Mouse (Mus musculus): ENCODE results near the gene Cadps. TPM values are rescaled to one million over a fixed set of nuclear protein-coding genes. Genes with fewer than 3 reads are reported as not detected.

The Cadps gene
- polyA plus RNA-seq, 1 experiment from 2014 or later = 12.1 TPM

DNA sequence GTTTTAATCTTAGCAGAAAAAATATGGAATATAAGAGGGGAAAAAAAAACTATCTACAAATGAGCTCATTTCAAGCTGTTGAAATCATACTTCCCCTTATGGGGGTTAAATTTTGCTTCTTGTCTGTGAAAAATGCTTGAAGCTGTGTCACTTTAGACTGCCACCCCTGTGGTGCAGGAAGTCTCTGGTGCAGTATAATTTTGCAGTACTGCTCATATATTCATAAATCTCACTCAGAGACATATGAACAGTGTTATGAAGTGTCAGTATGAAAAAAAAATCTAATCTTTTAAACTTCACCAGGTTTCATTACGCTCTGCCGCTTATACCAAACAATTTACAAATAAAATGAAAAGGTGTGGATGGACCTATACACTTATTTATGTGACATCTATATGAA, 445.6 kb downstream of the Cadps start:
- Histone ChIP-seq H3K27me3 (ENCODE audit: control insufficient read depth, insufficient read depth, low read length) (peaks cover 16% of the 10 kb centered on the region; the same call in 1 of the 2 replicates), H3K4me1 (replicated peaks; ENCODE audit: control insufficient read depth, insufficient read depth, low read length) (no peaks in the 10 kb centered on the region; the same call in 1 of the 2 replicates), H3K27ac (ENCODE audit: low read depth, low read length) (no peak overlapping the region), H3K9ac (ENCODE audit: low read length) (no peak overlapping the region), H3K4me3 (ENCODE audit: low read depth, low read length) (no peak overlapping the region), H3K9me3 (ENCODE audit: control insufficient read depth, low read length) (no peaks in the 10 kb centered on the region), H3K4me2 (ENCODE audit: low read depth, low read length, severe bottlenecking) (no peak overlapping the region), H3K36me3 (ENCODE audit: control insufficient read depth, insufficient read depth, low read length) (no peaks in the 10 kb centered on the region)
- ATAC-seq (replicated peaks; ENCODE audit: low FRiP score) = no peak
- WGBS = 92% methylated on average over 2 of the region's 2 CpGs
- no peak for DNase-seq (ENCODE audit: low spot score)

DNA sequence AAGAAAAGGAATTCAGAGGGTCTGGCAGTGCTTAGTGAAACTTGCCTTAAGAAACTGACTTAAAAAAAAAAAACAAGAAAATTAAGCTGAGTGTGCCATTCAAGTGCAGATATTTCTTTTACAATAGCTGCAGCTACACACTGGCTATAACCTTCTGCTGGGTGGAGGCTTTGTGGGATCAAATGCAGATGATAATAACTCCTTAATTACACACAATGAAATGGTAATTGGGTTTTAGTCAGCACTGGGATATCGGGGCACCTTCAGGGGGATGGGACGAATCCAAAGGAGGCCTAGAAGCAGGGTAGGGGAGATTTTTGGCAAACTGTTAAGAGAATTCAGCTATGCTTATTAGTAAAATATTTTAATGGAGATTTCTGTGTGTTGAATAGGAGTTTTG, 447.4 kb downstream of the Cadps start:
- no peak overlapping the region for H3K4me3 ChIP-seq (ENCODE audit: low read depth, low read length)
- ATAC-seq (replicated peaks; ENCODE audit: low FRiP score) = no peak
- no peaks in the 10 kb centered on the region; the same call in 1 of the 2 replicates for H3K4me1 ChIP-seq (replicated peaks; ENCODE audit: control insufficient read depth, insufficient read depth, low read length)
- H3K4me2 ChIP-seq (ENCODE audit: low read depth, low read length, severe bottlenecking) = no peak overlapping the region
- H3K9me3 ChIP-seq (ENCODE audit: control insufficient read depth, low read length) = no peaks in the 10 kb centered on the region
- H3K27ac ChIP-seq (ENCODE audit: low read depth, low read length) = no peak overlapping the region
- no peaks in the 10 kb centered on the region for H3K36me3 ChIP-seq (ENCODE audit: control insufficient read depth, insufficient read depth, low read length)
- 20% methylated on average over 2 of the region's 2 CpGs for WGBS
- no peak for DNase-seq (ENCODE audit: low spot score)
- H3K27me3 ChIP-seq (ENCODE audit: control insufficient read depth, insufficient read depth, low read length) = peaks cover 15% of the 10 kb centered on the region
- no peak overlapping the region for H3K9ac ChIP-seq (ENCODE audit: low read length)

DNA sequence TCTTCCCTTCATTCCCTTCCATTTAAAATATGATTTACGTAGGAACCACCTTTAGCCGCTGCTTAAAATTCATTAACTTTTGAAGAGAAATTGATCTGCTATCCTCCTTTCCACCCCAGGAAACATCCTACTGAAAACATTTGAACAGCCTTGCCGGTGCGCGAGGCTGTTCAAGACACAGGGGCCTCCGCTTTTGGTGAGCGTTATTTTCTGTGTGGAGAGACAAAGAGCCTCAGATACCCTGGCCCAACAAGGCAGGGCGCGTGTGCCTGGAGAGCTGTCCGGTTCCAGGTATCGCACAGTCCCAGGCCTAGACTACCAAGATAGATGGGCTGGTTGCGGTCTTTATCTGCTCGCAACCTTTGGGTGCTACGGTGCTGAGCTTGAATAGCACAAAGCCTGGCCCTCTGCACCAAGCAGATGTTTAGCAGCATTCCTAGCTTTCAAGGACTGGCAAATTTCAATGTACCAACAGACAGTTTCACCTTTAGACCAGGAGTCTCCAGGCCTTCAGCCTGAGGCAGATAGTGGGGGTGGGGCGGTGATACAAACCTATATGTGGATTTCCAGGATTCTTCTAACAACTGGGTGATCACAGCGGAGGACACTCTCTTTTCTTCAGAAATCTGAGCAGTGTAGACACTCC, 472.5 kb downstream of the Cadps start:
- Histone ChIP-seq H3K4me2 (ENCODE audit: low read depth, low read length, severe bottlenecking) (no peak overlapping the region), H3K4me3 (ENCODE audit: low read depth, low read length) (no peak overlapping the region), H3K9ac (ENCODE audit: low read length) (no peak overlapping the region), H3K4me1 (replicated peaks; ENCODE audit: control insufficient read depth, insufficient read depth, low read length) (peaks cover 16% of the 10 kb centered on the region; the same call in 1 of the 2 replicates), H3K9me3 (ENCODE audit: control insufficient read depth, low read length) (no peaks in the 10 kb centered on the region), H3K36me3 (ENCODE audit: control insufficient read depth, insufficient read depth, low read length) (no peaks in the 10 kb centered on the region), H3K27me3 (ENCODE audit: control insufficient read depth, insufficient read depth, low read length) (peaks cover 52% of the 10 kb centered on the region), H3K27ac (ENCODE audit: low read depth, low read length) (no peak overlapping the region)
- DNase-seq (ENCODE audit: low spot score) = peak; percentile 53
- no peak for ATAC-seq (replicated peaks; ENCODE audit: low FRiP score)
- 8% methylated on average over 16 of the region's 16 CpGs for WGBS

DNA sequence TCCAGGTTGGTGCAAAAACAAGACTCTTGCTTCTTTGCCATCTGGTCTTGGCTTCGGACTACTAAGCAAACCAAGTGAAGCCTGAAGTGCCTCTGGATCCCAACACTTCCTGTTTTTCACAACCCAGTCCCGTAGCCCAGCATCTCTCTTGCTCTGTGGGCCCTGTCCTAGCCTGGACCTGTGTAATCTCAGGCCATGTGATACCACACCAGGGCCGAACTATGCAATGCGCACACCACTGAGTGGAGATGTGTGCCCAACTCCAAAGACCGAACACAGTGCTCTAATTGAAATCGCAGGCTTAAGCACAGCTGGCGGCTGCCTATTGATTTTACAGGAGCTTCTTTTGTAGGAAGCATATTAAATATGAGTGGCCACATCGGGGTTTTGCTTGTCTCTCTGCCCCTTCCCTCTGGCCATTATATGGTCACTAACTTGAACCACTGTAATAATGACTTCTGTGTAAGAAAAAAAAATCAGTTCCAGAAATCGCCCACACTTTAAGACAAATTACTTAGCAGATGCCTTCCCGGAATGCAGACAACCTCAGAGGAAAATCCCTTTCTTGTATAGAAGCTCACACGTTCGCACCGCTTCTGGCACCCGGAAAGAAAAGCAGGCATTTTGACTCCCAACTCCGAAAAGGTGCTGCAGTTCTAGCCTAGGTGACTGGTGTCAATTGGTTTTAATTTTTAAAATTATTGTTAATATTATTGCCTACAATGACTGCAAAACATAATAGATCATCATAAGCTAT, 473.4 kb downstream of the Cadps start:
- H3K9me3 ChIP-seq (ENCODE audit: control insufficient read depth, low read length) = no peaks in the 10 kb centered on the region
- H3K27ac ChIP-seq (ENCODE audit: low read depth, low read length) = no peak overlapping the region
- no peak overlapping the region for H3K4me3 ChIP-seq (ENCODE audit: low read depth, low read length)
- H3K36me3 ChIP-seq (ENCODE audit: control insufficient read depth, insufficient read depth, low read length) = no peaks in the 10 kb centered on the region
- 4% methylated on average over 15 of the region's 15 CpGs for WGBS
- no peak for ATAC-seq (replicated peaks; ENCODE audit: low FRiP score)
- no peak for DNase-seq (ENCODE audit: low spot score)
- peaks cover 56% of the 10 kb centered on the region for H3K27me3 ChIP-seq (ENCODE audit: control insufficient read depth, insufficient read depth, low read length)
- peaks cover 21% of the 10 kb centered on the region; the same call in 1 of the 2 replicates for H3K4me1 ChIP-seq (replicated peaks; ENCODE audit: control insufficient read depth, insufficient read depth, low read length)
- H3K4me2 ChIP-seq (ENCODE audit: low read depth, low read length, severe bottlenecking) = no peak overlapping the region
- no peak overlapping the region for H3K9ac ChIP-seq (ENCODE audit: low read length)

DNA sequence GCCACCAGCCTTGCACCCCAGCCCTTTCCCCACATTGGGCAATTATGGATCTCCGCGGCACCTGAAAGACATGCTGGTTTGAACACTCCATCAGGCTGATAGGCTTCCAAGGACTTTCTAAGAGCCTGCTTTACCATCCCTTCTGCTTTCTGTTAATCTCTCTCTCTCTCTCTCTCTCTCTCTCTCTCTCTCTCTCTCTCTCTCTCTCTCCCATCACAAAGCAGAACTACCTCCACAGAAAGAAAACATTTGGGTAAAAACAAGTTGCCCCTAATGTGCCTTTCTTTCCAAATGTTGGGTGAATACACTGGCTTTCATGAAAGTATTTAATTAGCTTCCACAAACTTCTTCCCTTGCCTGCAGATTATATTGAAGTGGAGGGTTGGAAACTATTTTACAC, 474.8 kb downstream of the Cadps start, which contains the start of gene Fezf2:
Gene Fezf2 (minus strand): TSS at position 101 of the 400 bp plus-strand sequence.
- peak within 1 kb of the TSS; percentile 60 for H3K4me3 ChIP-seq (ENCODE audit: low read depth, low read length)
- peak within 1 kb of the TSS; percentile 91; the same call in 1 of the 2 replicates for H3K9ac ChIP-seq (ENCODE audit: low read length)
- peak within 1 kb of the TSS; percentile 60 for H3K4me2 ChIP-seq (ENCODE audit: low read depth, low read length, severe bottlenecking)

DNA sequence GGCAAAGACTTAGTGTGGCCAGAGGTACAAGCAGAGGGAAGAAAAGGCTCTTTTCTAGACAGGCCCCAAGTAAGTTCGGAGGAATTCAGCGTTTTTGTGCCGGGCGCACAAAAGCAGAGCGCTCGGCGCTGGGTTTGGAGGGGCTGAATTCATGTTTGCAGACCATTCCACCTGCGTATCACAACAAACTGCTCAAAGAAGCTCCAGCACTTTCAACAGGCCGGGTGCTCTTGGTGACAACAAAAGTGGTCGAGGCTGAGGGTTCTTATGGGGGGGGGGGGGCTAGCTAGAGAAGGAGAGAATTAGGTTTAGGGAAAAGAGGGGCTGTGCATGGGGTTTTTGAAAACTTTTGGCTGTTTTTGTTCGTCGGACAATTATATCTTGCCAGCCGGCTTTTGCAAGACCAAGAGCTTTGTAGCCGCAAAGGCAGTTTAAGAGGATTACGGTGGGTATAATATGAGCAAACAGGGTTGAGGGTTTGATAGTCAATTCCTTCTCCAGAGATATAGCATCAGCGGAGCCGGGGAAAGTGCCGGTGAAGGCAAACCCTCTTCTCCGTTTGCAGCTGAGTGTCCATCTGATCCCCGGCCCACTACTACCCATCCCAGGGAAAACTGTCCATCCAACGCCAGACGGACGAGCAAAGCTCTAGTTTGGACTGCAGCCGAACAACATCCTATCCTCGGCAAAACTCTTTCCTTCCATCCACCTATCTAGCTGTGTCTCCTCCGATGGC, 475.8 kb downstream of the Cadps start:
- under 1% methylated on average over 26 of the region's 26 CpGs for WGBS
- H3K9me3 ChIP-seq (ENCODE audit: control insufficient read depth, low read length) = no peaks in the 10 kb centered on the region
- H3K9ac ChIP-seq (ENCODE audit: low read length) = peak overlapping the region; percentile 91; the same call in 1 of the 2 replicates
- H3K4me3 ChIP-seq (ENCODE audit: low read depth, low read length) = peak overlapping the region; percentile 60
- peaks cover 25% of the 10 kb centered on the region; the same call in 1 of the 2 replicates for H3K4me1 ChIP-seq (replicated peaks; ENCODE audit: control insufficient read depth, insufficient read depth, low read length)
- ATAC-seq (replicated peaks; ENCODE audit: low FRiP score) (peak; percentile 65), DNase-seq (ENCODE audit: low spot score) (peak; percentile 84)
- H3K27ac ChIP-seq (ENCODE audit: low read depth, low read length) = peak overlapping the region; percentile 97
- peak overlapping the region; percentile 60 for H3K4me2 ChIP-seq (ENCODE audit: low read depth, low read length, severe bottlenecking)
- H3K27me3 ChIP-seq (ENCODE audit: control insufficient read depth, insufficient read depth, low read length) = peaks cover 57% of the 10 kb centered on the region
- H3K36me3 ChIP-seq (ENCODE audit: control insufficient read depth, insufficient read depth, low read length) = no peaks in the 10 kb centered on the region

More for the DNA sequence above, 474.8 kb downstream of the Cadps start, which contains the start of gene Fezf2:
- 2% methylated on average over 2 of the region's 2 CpGs for WGBS
- Histone ChIP-seq H3K27me3 (ENCODE audit: control insufficient read depth, insufficient read depth, low read length) (peaks cover 61% of the 10 kb centered on the region), H3K36me3 (ENCODE audit: control insufficient read depth, insufficient read depth, low read length) (no peaks in the 10 kb centered on the region), H3K27ac (ENCODE audit: low read depth, low read length) (peak within 1 kb of the TSS; percentile 97), H3K9me3 (ENCODE audit: control insufficient read depth, low read length) (no peaks in the 10 kb centered on the region), H3K4me1 (replicated peaks; ENCODE audit: control insufficient read depth, insufficient read depth, low read length) (peaks cover 23% of the 10 kb centered on the region; the same call in 1 of the 2 replicates)
- ATAC-seq (replicated peaks; ENCODE audit: low FRiP score) (no peak), DNase-seq (ENCODE audit: low spot score) (no peak)

DNA sequence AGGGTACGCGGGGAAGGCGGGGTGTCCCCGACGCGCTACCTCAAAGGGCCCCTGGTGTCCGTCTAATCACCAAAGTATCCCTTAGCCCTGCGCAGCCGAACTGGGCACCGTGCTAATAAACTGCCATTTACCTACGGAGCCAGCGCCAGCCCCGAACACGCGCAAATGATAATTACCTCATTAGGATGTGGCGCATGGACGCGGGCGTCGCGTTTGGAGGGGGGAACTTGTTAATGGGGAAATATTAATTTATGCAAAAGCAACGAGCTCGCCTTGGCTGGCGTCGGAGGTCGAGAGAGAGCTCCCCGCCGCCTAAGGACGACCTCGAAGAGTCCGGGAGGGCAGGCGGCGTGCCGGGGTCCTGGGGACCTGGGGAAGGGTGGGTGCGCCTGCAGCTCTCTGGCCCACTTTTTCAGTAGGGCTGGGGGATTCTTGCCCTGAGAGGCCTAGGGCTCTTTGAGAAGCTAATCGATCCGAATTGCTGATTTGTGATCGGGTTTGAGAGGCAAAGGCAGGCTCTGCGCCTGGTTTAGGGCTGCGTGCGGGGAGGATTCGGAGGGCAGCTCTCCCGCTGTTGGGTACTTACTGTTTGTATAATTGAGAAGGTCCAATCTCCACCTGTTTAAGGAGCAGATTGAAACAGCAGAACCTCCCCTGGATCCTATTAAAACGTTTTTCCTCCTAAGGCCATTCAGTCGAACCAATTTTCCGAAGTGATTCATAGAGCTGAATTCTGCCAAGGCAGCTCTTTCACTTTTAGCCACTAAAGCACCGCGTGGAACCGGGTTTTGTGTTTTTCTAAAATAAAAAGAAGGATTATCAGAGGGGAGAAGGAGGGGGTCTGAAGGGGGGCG, 476.6 kb downstream of the Cadps start:
- Histone ChIP-seq H3K4me1 (replicated peaks; ENCODE audit: control insufficient read depth, insufficient read depth, low read length) (peaks cover 25% of the 10 kb centered on the region; the same call in 1 of the 2 replicates), H3K36me3 (ENCODE audit: control insufficient read depth, insufficient read depth, low read length) (no peaks in the 10 kb centered on the region), H3K4me2 (ENCODE audit: low read depth, low read length, severe bottlenecking) (peak overlapping the region; percentile 60), H3K9me3 (ENCODE audit: control insufficient read depth, low read length) (no peaks in the 10 kb centered on the region), H3K4me3 (ENCODE audit: low read depth, low read length) (peak overlapping the region; percentile 60), H3K9ac (ENCODE audit: low read length) (peak overlapping the region; percentile 91), H3K27me3 (ENCODE audit: control insufficient read depth, insufficient read depth, low read length) (peaks cover 55% of the 10 kb centered on the region), H3K27ac (ENCODE audit: low read depth, low read length) (peak overlapping the region; percentile 97)
- under 1% methylated on average over 50 of the region's 50 CpGs for WGBS
- peak; percentile 87 for DNase-seq (ENCODE audit: low spot score)
- ATAC-seq (replicated peaks; ENCODE audit: low FRiP score) = peak; percentile 38
